Mouse (Mus musculus): ENCODE data around the gene Zfp462.

GRCm38 (mm10) chr4:55057666-55058455, 113.0 kb downstream of the Zfp462 start:
- TF ChIP-seq POLR2A (IDR thresholded peaks at IDR 0.05; ENCODE audit: extremely low read depth, insufficient read depth, low read length) = no peak
- TF ChIP-seq CTCF (IDR thresholded peaks at IDR 0.05; ENCODE audit: extremely low read depth, insufficient read depth, low read length) = no peak
